Mouse (Mus musculus): ENCODE results near the gene Brd2.

GRCm38 (mm10) chr17:34092197-34092875 lies 30.1 kb downstream of the Brd2 start, which contains the start of gene H2-Oa:
- TF ChIP-seq GATA2 (IDR thresholded peaks at IDR 0.05; ENCODE audit: borderline replicate concordance, low read depth, low read length) (no peak), CTCF (IDR thresholded peaks at IDR 0.05; ENCODE audit: low read depth, low read length) (no peak), GATA1 (IDR thresholded peaks at IDR 0.05; ENCODE audit: borderline replicate concordance, low read length) (no peak), TAL1 (conservative IDR thresholded peaks at IDR 0.05; ENCODE audit: low read depth, low read length) (no peak)

All from G1E (cell line).